Mouse (Mus musculus): ENCODE results near the gene Chtop.

The Chtop gene

GRCm38 (mm10) chr3:90508950-90509746 lies at the start of gene Chtop:
Chtop (minus strand) TSS chr3:90509498.
- DNase-seq = peak; percentile 98 to 99

DNA sequence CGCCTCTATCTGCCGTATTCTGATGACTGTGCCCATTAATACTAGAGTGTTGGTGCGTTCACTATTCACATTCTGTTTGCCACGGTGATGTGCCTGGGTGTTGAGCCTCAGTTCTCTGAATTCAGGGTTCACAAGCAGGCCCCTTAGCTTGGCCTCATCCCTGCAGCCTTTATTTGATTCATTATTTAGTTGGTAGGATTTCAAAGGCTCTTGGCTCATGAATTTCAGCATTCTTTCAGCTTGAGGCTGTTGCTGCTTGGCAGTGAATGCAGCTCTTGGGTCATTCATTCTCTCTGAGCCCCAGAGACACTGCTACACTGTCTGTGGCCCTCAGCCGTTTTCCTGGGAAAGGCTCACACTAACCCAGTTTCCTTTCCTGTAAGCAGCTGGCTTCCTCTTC lies 46.7 kb upstream of the Chtop start:
- no peak for DNase-seq

DNA sequence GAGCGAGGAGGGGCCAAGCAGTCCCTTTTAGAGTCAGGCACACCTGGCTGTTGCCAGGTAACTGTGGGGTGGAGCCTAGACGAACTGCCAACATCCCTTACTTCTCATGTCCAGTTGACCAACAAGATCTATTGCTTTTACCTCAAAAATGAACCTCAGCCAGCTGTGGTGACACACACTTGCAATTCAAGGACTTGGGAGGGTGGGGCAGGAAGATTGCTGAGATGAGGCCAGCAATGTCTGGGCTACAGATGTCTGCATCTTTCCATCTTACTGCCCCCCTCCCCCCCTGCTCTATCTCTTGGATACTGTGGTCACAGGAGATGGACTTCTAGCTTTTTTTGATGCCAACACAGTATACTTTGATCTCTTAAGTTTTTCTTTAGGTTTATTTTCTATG lies 42.9 kb upstream of the Chtop start:
- DNase-seq = no peak

GRCm38 (mm10) chr3:90550421-90550790 lies 41.1 kb upstream of the Chtop start:
- no peak for DNase-seq

DNA sequence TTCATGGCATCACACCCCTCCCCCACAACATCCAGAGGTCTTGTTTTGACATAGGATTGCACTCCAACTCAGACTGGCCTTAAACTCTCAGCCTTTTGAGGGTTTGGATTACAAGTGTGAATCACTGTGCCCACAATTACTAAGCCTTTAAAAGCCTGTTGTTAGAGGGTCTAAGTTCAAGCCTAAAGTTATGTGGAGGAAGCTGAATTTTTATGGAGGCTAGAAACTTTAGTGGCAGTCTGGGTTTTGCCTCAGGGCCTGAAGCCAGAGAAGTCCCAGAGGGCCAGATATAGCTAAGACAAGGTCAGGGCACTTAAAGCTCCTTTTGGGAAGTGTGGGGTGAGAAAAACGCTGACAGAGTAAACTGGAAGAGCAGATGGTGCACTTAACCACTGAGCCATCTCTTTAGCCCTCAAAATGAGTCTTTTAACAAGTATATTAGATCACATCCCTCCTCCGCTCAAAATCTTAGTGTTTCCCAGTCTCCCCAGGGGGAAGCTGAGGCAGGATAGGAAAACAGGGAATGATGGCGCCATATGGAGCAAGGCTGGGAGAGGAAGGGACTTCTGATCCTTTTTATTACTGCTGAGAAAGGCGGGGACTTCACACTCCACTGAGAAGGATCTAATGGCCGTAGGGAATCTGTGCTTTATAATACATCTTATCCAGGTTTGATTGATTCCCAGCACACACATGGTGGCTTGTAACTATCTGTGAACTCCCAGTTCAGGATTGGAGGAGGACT lies 40.5 kb upstream of the Chtop start:
- DNase-seq = no peak

DNA sequence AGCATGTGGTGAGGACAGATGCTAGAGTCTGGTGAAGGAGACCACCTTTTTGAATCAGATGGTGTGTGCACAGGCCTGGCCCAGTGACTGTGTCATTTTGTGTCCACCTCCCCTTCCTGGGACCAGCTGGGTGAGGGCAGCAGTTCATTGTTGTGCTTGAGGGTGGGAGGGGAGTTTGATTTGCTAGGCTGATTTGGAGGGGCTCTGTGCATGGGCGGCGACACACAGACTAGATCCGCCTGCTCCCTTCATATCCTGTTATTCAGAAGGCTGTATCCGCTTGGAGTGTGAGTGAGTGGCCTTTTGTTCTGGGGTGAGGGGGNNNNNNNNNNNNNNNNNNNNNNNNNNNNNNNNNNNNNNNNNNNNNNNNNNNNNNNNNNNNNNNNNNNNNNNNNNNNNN lies 31.6 kb upstream of the Chtop start:
- DNase-seq = no peak

GRCm38 (mm10) chr3:90537905-90538296 lies 28.6 kb upstream of the Chtop start:
- DNase-seq = no peak

GRCm38 (mm10) chr3:90537141-90537904 lies 28.0 kb upstream of the Chtop start, which contains the start of gene S100a16:
S100a16 (plus strand) TSS chr3:90537254.
- no peak for DNase-seq

DNA sequence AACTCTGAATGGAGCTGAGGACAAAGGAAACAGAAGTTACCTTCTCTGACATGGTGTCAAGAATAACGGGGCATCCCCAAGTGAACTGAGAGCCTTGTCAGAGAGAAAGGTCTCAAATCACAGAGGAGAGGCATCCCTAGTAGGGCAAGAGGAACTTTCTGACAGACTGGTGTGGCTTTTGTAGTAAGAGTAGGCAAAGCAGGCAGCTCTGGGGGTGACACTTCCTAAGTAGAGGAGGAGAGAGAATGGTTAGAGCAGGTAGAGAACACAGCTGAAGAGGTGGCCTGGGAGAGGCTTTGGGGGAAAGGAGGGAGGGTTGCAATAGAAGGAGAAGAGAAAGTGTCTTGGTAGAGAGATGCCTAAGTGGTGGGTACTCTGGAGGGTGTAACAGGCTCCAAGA lies 26.1 kb upstream of the Chtop start:
- DNase-seq = no peak

DNA sequence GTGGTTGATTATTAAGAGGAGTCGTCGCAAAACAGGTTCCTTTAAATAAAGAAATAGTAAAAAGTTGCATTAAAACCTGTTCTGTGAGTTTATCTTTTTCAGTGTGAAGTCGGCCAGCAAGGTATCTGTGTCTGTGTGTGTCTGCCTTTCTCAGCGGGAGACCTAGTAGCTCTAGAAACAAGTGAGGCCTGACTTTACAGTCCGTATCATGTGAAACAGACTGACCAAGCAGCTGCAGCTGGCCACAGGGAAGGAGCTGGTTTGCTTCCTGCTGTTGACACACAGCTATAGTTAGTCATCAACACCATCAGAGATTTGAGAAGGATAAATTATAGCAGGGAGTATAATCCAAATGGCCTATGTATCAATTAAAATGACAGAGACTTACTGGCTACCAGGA lies 22.4 kb upstream of the Chtop start:
- DNase-seq = no peak

DNA sequence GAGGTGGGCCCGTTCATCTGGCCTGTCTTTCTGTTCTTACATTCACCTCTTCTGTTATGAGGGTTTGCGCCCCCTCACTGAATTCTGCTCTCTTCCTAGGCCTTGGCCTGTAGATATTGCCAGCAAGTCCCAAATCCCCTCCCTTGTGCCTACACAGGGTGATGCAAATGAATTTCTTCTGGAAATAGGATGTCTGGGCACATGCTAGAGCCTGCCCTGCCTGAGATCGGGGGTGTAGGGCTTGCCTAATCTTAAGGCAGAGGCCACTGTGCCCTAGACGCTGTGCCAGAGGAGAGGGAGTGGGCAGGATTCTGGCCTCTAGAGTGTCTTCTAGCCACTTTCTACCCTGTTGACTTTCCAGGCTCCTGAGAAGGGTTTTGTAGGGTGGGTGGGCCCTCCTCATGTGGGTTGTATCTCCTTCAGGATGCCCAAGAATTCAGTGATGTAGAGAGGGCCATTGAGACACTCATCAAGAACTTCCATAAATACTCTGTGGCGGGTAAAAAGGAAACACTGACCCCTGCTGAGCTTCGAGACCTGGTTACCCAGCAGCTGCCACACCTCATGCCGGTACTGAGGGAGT lies 18.1 kb upstream of the Chtop start:
- no peak for DNase-seq

DNA sequence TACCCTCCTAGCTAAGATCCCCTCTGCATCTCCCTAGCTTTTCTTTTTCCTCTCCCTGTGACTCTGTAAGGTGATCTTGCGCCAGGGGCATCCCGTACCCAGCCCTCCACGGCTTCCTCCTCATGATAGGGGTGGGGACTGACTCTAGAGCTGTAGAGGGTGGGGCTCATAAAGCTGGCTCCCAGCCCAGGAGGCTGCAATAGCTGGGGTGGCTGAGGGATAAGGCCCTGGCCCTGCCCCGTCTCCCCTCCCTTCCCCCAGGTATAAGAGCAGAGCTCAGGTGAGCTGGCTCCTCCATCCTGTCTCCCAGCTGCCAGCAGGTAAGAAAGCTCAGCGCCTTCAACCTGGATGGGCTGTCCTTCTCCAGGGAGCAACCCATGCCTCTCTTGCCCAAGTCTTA lies 17.3 kb upstream of the Chtop start, which contains the start of gene S100a14:
Gene S100a14 (plus strand): TSS at position 277 of the 400 bp plus-strand sequence.
- DNase-seq = no peak

GRCm38 (mm10) chr3:90526076-90526475 lies 16.8 kb upstream of the Chtop start:
- no peak for DNase-seq

- DNase-seq = no peak
Measured at GRCm38 (mm10) chr3:90525421-90525820, 16.1 kb upstream of the Chtop start.

- DNase-seq = no peak
Measured at GRCm38 (mm10) chr3:90517711-90518110, 8.4 kb upstream of the Chtop start.

- no peak for DNase-seq
Measured at GRCm38 (mm10) chr3:90515789-90516188, 6.5 kb upstream of the Chtop start.

- DNase-seq = no peak
Measured at GRCm38 (mm10) chr3:90515242-90515641, 5.9 kb upstream of the Chtop start.

DNA sequence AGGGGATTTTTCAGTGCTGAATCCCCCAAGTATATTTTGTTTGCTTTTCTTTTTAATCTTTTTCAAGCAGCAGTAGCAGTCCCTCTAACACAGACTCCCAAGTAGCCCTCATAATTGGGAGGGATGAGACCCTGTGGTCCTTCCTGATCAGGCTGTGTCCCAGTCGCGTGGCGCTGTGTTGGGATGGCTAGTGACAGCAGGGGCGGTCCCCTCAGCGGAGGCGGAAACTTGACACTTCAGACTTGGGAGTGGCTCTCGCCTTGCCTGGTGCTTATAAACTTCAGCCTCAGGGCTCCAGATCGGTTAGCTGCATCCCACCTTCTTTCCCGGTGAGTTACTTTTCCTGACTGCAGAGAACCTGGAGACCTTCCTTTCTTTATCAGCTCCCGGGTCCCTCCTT lies 5.4 kb upstream of the Chtop start:
- peak; percentile 46 to 61 for DNase-seq

DNA sequence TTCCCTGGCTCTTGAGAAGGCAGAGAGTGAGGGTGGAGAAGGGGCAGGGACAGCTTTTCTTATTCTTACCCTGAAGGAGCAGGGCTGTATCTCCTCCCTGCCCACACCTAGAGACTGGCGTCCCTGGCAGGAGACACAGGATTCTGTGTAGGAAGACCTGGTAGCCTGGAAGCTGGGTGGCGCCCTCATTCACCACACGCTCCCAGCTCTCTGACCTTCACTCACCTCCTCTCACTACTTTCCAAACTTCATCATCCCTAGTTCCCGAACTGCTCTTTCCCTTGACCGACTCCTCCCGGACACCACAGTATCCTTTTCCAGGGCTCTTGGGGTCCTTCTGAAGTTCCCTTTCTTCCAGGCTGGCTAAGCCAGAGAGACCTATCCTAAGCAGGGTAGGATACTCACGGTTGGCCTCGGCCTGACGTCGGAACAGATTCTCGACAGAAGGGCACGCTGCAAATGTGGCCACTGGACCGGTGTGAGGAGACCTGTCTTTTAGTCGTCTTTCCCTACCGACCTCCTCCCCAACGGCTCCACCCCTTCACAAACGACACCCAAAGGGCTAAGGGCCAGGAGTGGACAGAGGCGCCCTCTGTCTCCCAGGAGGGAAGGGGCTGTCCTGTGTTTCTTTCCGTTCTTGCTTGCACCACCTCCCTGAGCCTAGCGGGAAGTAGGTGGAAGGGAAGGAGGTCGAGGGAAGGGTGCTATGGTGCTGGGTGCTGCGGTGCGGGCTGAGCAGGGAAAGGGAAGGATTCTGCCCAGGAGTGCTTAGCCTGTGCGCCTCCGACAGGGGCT lies 4.7 kb upstream of the Chtop start, which contains the start of the genes S100a1 and S100a13:
Gene S100a1 (minus strand): TSS at position 597 of the 795 bp plus-strand sequence.
Gene S100a13 (plus strand): TSS at position 640 of the 795 bp plus-strand sequence.
- peak in 1 of 2 experiments; percentile 29 for DNase-seq

- no peak for DNase-seq
Measured at GRCm38 (mm10) chr3:90512948-90513642, 3.8 kb upstream of the Chtop start.

DNA sequence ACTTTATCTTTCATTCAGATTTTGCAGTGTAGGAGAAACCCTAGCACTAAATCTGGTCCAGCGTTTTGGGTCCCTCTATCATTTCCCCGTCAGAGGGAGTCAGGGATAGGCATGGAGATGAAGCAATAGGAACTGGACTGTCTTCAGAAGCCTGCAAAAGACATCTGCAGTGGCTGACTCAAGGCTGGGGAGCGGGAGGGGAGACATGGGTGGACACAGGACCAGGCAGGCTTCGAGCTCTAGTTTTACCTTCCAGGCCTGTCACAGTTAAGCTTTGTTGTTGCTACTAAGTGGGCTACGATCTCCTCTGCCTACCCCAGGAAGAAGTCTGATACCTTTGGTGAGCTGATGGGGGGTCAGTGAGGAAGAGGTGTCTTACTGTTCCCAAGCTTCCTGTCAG lies 3.0 kb upstream of the Chtop start:
- no peak for DNase-seq
